Mouse (Mus musculus) left cerebral cortex, adult 18-20 months (tissue): ENCODE measurements around the gene Naa35. TPM values are rescaled to one million over a fixed set of nuclear protein-coding genes. Genes with fewer than 3 reads are reported as not detected.

Source experiments
- DNase-seq, 2 experiments: peaks; one replicate each; pipeline ENCODE4 v3.0.0; 2021 to 2022; ENCODE audit warnings: low spot score in 2 of 2, mixed read lengths in 1 of 2
- long read RNA-seq, 2 experiments: library from polyadenylated mRNA; stranded (forward); transcript quantifications; one replicate each; pipeline ENCODE4 v2.0.0; 2021
- total RNA-seq, 2 experiments: library from RNA; stranded (reverse); gene quantifications; 2 replicates each; pipeline ENCODE4 v1.2.3; 2021

The Naa35 gene
- total RNA-seq = 100 to 1,000 TPM in 1 of 2 experiments, 10 to 100 TPM in 1; 88.5 to 107 TPM
- long read RNA-seq, experiment 1, transcript Naa35-201 (23 exons, 3,793 nt) = major isoform, 48 of 70 reads
- long read RNA-seq, experiment 1, partial matches to known transcripts = 4 of 70 reads
- long read RNA-seq, experiment 1, other reads (novel, unspliced or antisense) = 18 of 70 reads
- long read RNA-seq, experiment 2, transcript Naa35-201 (23 exons, 3,793 nt) = major isoform, 35 of 55 reads
- long read RNA-seq, experiment 2, partial matches to known transcripts = 5 of 55 reads
- long read RNA-seq, experiment 2, other reads (novel, unspliced or antisense) = 15 of 55 reads

DNA sequence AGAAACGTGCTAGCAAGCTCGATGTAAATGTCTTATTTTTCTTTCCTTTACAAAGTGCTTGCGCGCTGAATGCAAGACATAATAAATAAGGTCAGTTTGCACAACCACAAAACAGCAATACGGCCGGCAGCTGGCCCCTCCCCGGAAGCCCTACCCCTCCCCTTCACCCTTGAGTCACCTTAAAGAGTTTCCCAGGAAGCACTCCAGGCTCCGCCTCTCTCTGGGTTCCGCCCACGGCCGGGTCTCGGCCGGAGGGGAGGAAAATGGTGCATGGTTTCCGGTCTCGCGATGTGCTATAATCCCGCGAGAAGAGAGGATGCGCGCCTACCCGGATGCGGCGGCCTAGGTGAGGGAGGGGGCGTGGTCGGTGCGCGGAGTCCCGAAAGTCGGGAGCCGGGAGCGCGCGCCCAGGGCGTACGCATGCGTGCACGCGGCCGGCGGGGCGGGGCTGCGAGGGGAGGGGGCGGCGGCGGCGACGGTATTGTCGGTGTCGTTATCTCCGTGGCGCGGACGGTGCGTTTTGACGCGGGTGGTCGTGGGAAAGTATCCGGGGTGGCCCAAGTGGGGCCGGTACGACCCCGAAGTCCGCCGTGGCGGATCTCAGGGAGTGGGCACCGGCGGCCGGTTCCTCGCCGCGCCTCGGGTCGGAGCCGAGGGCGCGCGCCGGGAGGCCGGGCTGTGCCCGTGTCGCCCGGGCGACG, at the start of gene Naa35, which contains the start of gene Agtpbp1:
Gene Naa35, plus strand, starts transcription at position 313 of the 701 bp plus-strand sequence.
Gene Agtpbp1, minus strand, starts transcription at position 281 of the 701 bp plus-strand sequence.
- peak; percentile 100 for DNase-seq

- no peak for DNase-seq
Measured at GRCm38 (mm10) chr13:59535746-59536145, 49.3 kb upstream of the Naa35 start.

- DNase-seq = no peak
Measured at GRCm38 (mm10) chr13:59536631-59537030, 48.4 kb upstream of the Naa35 start.

DNA sequence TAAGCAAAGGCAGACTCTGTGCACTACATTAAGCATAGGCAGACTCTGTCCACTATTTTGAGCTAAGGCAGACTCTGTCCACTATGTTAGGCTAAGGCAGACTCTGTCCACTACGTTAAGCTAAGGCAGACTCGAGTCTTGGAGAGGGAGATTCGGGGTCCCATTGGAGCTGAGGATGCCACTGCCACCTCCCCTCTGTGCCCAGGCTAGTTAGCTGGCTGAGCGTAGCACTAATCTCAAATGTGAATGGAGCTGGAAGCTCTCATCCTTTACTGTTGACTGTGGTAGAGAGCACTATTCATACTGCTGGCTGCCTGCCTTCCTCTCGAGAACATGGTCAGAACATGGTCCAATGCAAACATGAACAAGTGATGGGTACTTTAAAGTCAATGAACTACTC, 46.4 kb upstream of the Naa35 start:
- DNase-seq = no peak

DNA sequence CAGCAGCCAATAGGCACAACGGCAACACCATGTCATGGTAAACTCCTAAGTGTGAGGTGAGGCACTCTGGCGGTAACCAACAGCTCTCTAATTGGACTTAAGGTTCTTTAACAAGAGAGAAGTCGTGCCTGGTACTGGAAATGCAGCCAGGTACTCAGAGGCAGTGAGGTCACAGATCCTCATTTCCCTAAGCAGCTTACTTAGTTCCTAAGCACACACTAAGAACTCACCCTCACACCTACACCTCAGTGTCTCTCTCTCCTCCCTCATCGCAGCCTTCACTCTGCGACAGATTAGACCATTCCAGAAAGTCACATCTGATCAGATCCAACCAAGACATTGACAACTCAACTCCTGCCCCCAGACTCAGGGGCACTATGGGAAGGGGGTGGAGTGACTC, 45.0 kb upstream of the Naa35 start:
- DNase-seq = no peak

DNA sequence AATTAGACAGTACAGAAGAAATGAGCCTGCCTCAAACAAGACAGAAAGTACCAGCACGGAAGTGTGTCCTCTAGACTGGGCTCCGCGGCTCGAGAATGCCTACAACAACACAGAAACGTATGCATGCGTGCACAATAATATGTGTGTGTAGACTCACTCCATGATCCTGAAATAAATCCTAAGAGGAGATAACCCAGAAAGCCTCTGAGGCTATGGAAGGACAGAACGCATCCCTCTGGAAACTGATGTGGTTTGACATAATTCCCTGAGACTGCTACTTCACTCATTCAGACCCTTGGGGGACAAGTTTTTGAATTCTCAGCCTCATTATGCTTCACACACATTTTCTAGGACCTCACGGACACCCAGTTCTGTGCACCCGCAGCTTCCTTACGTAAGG, 42.6 kb upstream of the Naa35 start:
- DNase-seq = no peak

DNA sequence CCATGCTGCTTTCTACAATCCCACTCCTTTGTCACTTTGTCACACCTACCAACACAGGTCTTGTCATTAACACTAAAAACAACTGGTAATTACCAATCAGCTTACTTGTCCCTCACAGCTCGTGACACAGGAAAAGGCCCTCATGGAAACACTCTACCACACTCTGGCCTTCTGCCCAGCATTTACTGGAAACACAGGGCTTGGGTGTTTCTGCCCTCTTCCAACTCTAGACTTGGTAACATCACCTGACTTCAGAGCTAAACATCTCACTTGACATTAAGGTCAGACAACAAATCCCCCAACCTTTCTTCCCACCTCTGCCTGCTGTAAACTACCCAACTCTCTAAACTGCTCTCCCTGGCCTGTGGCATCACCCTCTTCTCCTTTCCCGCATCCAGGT, 38.0 kb upstream of the Naa35 start:
- no peak for DNase-seq

DNA sequence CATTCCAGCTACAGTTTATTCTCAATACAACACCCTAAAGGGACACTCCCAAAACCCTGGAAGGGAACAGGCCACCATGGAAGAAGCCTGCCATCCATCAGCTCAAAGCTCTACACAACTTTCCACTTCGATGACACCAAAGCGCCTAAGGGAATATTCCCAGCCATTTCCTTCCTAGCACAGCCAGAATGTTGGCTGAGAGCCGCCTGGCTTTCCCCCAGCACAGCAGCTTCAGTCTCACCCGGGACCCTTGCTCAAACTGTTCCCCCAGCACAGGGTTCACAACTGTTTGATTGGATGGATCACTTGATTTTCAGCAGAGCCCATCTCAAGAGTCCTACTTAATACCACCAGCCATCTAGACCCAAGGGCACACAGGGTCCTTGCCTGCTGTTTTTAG, 37.3 kb upstream of the Naa35 start:
- DNase-seq = no peak

DNA sequence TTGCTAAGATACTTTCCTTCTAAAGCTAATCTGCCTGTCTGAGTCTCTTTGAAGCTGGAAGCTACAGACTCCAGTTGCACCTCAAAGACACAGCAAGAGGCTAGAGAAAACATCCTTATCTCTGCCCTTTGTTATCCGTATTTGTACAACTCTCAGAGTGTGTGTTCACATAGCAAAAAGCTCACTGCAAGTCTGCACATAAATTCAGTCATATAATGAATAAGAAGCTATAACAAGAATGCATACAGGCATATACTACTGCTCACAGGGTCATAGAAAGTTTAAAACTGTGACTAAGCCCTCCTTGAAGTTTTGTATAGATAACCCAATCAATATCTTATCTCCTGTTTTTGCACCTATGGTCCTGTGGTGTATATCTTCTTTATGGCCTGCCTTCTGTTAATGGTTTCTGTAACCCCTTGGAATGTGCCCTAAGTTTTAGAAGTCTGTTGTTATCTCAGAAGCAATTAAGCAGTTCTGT, 35.7 kb upstream of the Naa35 start:
- DNase-seq = no peak

DNA sequence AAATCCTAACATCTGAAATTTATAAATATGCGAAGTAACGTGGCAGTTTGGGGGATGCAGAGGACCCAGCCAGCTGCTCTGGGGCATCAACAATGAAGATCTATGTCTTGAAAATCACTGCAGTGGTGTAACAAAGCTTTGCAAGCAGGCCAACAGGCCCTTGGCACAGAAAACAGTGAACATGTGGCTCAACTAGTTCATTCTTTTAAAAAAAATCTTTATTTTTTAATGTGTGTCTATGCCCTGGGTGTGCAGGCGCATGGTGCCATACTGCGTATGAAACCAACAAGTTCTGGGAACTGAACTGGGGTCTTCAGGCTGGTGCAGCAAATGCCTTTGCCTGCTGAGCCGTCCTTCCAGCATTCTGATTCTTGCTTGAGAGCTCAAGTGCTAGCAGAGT, 32.8 kb upstream of the Naa35 start:
- no peak for DNase-seq

GRCm38 (mm10) chr13:59552751-59553150, 32.3 kb upstream of the Naa35 start:
- no peak for DNase-seq

GRCm38 (mm10) chr13:59554772-59555505, 30.1 kb upstream of the Naa35 start:
- DNase-seq = no peak

DNA sequence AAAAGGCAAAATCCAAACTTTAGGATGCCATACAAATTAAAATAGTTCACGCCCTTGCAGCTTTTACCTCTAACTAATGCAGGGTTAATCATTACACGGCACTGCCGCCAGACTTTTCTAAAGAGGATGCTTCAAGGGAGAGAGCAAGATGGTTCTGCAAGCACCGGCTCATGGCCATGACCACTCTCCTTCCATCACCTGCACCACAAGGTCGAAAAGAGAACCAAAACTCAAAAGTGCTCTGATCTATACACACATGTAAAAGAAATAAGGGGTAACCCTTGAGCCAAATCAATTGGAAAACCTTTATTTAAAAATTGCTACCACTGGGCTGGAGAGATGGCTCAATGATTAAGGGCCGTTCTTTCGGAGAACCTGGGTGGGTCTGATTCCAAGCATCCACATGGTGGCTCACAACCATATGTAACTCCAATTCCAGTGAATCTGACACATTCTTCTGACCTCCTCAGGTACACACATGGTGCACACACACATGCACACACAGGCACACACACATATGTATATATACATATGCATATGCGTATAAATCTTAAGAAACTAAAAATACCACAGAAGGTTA, 29.4 kb upstream of the Naa35 start:
- DNase-seq = no peak

DNA sequence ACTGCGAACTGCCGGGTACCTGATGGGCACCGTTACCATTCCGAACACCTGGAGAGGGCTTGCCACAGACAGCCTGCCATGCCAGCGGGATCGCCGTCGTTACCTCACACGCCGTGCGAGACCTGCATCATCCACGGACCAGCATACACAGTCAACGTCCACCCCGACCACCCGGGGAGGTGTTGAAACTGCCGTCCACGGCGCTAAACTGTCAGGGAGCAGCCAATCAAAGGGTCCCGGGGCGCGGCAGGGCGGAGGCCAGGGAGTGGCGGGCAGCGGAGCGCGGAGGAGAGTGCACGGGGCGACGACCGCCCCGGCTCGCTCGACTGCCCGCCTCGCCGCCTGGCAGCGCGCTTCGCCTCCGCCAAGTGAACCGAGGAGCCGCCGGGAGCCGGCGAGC, 28.4 kb upstream of the Naa35 start:
- DNase-seq = peak; percentile 34 to 46

GRCm38 (mm10) chr13:59557185-59557985, 27.7 kb upstream of the Naa35 start:
- DNase-seq = peak; percentile 87 to 92

DNA sequence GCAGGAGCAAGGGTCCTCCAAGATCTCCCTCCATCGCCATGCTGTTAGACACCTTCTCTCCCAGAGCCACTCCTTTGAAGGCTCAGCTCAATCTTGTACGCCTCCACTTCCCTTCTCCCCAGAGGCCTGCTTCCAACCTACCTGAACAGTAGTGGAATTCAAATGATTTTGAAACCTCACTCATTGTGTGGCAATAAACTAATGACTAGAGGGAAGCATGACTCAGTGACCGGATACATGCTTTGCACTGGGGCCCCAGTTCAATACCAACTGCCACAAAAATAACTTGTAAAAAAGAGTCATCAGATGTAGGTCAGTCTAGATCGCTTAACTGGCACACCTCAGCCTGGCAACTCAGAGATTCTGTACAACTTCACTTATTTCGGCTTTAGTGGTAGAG, 26.3 kb upstream of the Naa35 start:
- no peak for DNase-seq

DNA sequence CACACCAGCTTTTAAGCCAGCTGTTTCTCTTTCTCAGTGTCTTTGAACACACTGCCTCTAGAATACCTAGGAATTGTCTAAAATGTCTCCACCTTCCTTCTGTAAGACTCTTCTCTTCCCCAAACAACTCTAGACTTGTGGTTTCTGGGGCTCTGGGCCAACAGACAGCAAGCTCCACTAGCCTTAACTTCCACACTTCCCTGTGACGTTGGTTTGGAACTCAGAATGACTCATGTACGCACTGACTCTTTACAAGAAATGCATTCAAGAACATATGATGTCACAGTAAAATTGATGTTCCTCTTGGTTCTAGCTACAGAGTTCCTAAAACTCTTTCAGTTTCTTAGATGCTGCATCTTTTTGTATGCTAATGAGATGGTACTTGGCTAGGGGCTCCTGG, 22.6 kb upstream of the Naa35 start:
- no peak for DNase-seq

DNA sequence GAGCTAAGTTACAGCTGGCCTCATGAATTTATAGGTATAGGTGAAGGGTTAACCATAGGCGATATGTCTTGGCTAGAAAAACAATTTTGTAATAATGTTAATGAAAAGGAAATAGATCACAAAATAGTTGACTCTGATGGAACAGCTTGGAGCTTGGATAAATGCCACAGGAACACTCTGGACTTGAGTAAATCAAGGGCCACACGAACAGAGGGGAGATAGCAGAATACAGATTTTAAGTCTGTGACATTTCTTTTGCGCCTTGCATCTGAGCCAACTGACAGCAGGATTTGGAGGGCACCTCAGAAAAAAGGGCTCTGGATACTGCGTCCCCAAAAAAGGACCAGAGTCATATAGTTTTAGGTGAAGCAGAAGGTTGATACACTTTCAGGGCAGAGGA, 20.6 kb upstream of the Naa35 start:
- DNase-seq = no peak

DNA sequence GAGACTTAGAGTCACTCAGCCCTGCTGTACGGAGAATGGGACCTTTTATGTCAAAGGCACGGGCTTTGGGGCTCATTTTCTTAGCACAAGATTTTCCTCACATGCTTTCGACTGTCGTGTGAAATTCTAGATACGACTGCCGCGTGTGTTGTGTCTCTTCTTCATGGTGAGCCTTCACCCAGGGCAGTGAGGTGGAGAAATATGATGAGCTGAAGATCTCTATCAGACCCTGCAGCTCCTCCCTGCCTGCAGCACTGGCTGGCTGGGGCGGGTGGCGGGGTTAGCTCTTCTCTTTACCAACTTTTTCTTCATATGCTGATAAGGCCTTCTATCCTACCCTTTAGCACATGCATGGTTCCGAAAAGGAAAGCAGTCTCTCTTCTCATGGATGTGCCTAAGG, 20.1 kb upstream of the Naa35 start:
- DNase-seq = no peak

GRCm38 (mm10) chr13:59565945-59566520, 19.0 kb upstream of the Naa35 start:
- DNase-seq = no peak
